Mouse (Mus musculus) liver, embryonic 15.5 days (tissue): ENCODE results near the gene Gtf2i. TPM values are rescaled to one million over a fixed set of nuclear protein-coding genes. Genes with fewer than 3 reads are reported as not detected.

Experiments
- ATAC-seq: fragments of 200-750 bp; cut with Nextera tagmentation; 2 replicates; pipeline ENCODE4 v1.8.0; 2017; ENCODE audit warnings: moderate number of reproducible peaks, mild to moderate bottlenecking, moderate library complexity; ENCODE audit not compliant: insufficient read depth
- H3K27ac ChIP-seq: fragments of 300-500 bp; sonication (generic); replicated peaks from 2 replicates; pipeline ENCODE4 v1.5.1; 2015; ENCODE audit warnings: mild to moderate bottlenecking, inconsistent platforms
- H3K27me3 ChIP-seq: fragments of 300-500 bp; sonication (generic); 2 replicates; pipeline ENCODE4 v1.6.1; 2015; ENCODE audit warnings: mild to moderate bottlenecking, inconsistent platforms
- H3K36me3 ChIP-seq: fragments of 300-500 bp; sonication (generic); replicated peaks from 2 replicates; pipeline ENCODE4 v1.6.1; 2015; ENCODE audit warnings: moderate library complexity, mild to moderate bottlenecking, inconsistent platforms
- H3K4me1 ChIP-seq: fragments of 300-500 bp; sonication (generic); replicated peaks from 2 replicates; pipeline ENCODE4 v1.6.1; 2015; ENCODE audit warnings: inconsistent platforms
- H3K4me2 ChIP-seq: fragments of 300-500 bp; sonication (generic); 2 replicates; pipeline ENCODE4 v1.6.1; 2015; ENCODE audit warnings: moderate library complexity, mild to moderate bottlenecking, inconsistent platforms
- H3K4me3 ChIP-seq: fragments of 300-500 bp; sonication (generic); replicated peaks from 2 replicates; pipeline ENCODE4 v1.5.1; 2015; ENCODE audit warnings: mild to moderate bottlenecking, inconsistent platforms
- H3K9ac ChIP-seq: fragments of 300-500 bp; sonication (generic); 2 replicates; pipeline ENCODE4 v1.6.1; 2015; ENCODE audit warnings: moderate library complexity, mild to moderate bottlenecking, inconsistent platforms
- H3K9me3 ChIP-seq: fragments of 300-500 bp; sonication (generic); replicated peaks from 2 replicates; pipeline ENCODE4 v1.6.1; 2016; ENCODE audit warnings: inconsistent platforms
- WGBS: fragments of 180-500 bp; shearing (Covaris S2); methylation state at CpG from one replicate; pipeline ENCODE4 v1.1.7; 2015; ENCODE audit warnings: mixed read lengths; ENCODE audit not compliant: insufficient replicate concordance; 5-methylcytosine and 5-hydroxymethylcytosine counted together
- polyA plus RNA-seq: library from polyadenylated mRNA; unstranded; fragments of >200 nt; fragmentation: Nextera tagmentation; extraction: Ambion mirVana; gene quantifications from 2 replicates; pipeline ENCODE4 v1.2.1, GENCODE M21; 2015

Gtf2i gene
- polyA plus RNA-seq, 1 experiment from 2014 or later, result 35.7 TPM

- H3K36me3 ChIP-seq, result peaks cover 70% of the 10 kb centered on the region
- no peak overlapping the region for H3K4me3 ChIP-seq
- no peak for ATAC-seq
Measured at GRCm38 (mm10) chr5:134304639-134305038, 9.9 kb downstream of the Gtf2i start.

DNA sequence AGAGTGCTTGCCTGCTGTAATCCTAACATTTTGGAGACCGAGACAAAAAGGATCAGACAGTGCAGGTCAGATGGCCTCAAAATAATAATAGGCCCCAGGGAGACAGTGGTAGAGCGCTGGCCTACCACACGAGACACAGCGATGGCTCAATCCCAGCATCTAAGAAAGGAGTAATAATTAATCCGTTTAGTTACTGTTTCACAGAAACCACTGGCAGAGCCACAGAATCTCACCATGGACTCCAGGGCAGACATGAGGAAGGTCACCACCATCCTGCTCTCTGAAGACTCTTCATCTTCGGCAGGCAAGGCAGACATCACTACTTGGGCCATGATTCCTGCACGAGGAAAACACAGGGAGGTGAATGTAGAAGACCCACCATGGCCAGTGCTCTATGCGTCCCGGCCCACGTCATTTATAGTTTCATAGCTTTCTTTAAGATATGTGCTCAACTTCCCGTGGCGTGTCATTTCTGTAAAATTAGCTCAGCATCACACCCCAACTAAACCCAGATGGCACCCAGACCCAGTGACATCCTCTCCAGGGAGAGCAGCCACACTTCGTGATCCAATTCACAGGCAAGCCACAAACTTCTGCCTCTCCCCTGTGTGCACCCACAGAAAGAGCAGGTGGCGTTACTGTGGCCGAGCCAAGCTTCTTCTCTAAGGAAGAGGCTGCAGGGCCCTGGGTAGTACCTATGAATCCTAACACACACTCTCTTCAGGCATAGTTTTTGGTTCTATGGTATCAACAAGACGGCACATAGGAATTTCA, 19.1 kb downstream of the Gtf2i start:
- peaks cover 72% of the 10 kb centered on the region for H3K36me3 ChIP-seq

More at GRCm38 (mm10) chr5:134304639-134305038, 9.9 kb downstream of the Gtf2i start:
- H3K9me3 ChIP-seq, result 0 out of 2 replicates have a peak, but pooled peaks cover 3% of the 10 kb centered on the region
- no peaks in the 10 kb centered on the region; the same call in 1 of the 2 replicates for H3K4me1 ChIP-seq
- 80% methylated on average over 6 of the region's 6 CpGs for WGBS
- no peaks in the 10 kb centered on the region for H3K27me3 ChIP-seq
- no peak overlapping the region for H3K9ac ChIP-seq
- H3K27ac ChIP-seq, result no peak overlapping the region
- no peak overlapping the region for H3K4me2 ChIP-seq

GRCm38 (mm10) chr5:134294606-134295005, 20.0 kb downstream of the Gtf2i start:
- no peak for ATAC-seq
- 0 out of 2 replicates have a peak, but pooled peaks cover 4% of the 10 kb centered on the region for H3K4me1 ChIP-seq
- H3K36me3 ChIP-seq, result peaks cover 79% of the 10 kb centered on the region
- H3K9me3 ChIP-seq, result no peaks in the 10 kb centered on the region
- no peak overlapping the region for H3K4me3 ChIP-seq
- H3K9ac ChIP-seq, result no peak overlapping the region
- 75% methylated on average over 7 of the region's 7 CpGs for WGBS
- H3K27me3 ChIP-seq, result no peaks in the 10 kb centered on the region
- H3K4me2 ChIP-seq, result no peak overlapping the region
- H3K27ac ChIP-seq, result no peak overlapping the region

More for the DNA sequence above, 19.1 kb downstream of the Gtf2i start:
- Histone ChIP-seq H3K9ac (no peak overlapping the region), H3K4me3 (no peak overlapping the region), H3K4me1 (0 out of 2 replicates have a peak, but pooled peaks cover 4% of the 10 kb centered on the region), H3K27ac (no peak overlapping the region), H3K27me3 (no peaks in the 10 kb centered on the region), H3K9me3 (no peaks in the 10 kb centered on the region), H3K4me2 (no peak overlapping the region)
- 81% methylated on average over 16 of the region's 16 CpGs for whole genome bisulfite sequencing
- peak; percentile 52; the same call in 1 of the 2 replicates for ATAC-seq

DNA sequence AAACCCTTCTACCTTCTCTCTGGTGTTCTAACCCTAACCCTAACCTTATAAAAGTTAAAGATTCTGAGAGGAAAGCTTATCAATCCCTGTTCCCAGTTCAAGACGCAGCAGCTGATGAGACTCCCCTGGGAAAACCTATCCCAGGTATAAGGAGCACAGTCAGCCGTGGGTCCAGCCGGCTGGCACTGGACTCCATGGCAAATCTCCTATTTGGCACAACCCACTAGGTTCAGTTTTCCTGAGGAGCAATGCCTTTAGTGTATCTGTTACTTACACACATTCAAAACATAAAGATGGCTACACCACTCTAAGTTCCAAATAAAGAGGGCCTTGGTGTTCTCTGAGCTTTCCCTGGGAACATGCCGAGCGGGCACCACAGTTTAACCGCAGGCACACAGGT, 23.5 kb downstream of the Gtf2i start:
- Histone ChIP-seq H3K4me2 (no peak overlapping the region), H3K27ac (no peak overlapping the region), H3K4me3 (no peak overlapping the region), H3K27me3 (no peaks in the 10 kb centered on the region), H3K9me3 (no peaks in the 10 kb centered on the region), H3K9ac (no peak overlapping the region), H3K36me3 (peaks cover 94% of the 10 kb centered on the region), H3K4me1 (0 out of 2 replicates have a peak, but pooled peaks cover 4% of the 10 kb centered on the region)
- 88% methylated on average over 6 of the region's 6 CpGs for WGBS
- no peak for ATAC-seq

GRCm38 (mm10) chr5:134289935-134290560, 24.5 kb downstream of the Gtf2i start:
- WGBS, result 81% methylated on average over 12 of the region's 12 CpGs
- no peak for ATAC-seq
- Histone ChIP-seq H3K27me3 (no peaks in the 10 kb centered on the region), H3K9ac (no peak overlapping the region), H3K36me3 (peaks cover 97% of the 10 kb centered on the region), H3K4me2 (no peak overlapping the region), H3K4me3 (no peak overlapping the region), H3K9me3 (no peaks in the 10 kb centered on the region), H3K27ac (no peak overlapping the region), H3K4me1 (0 out of 2 replicates have a peak, but pooled peaks cover 2% of the 10 kb centered on the region)

- Histone ChIP-seq H3K9me3 (no peaks in the 10 kb centered on the region), H3K27me3 (no peaks in the 10 kb centered on the region), H3K27ac (no peak overlapping the region), H3K4me1 (no peaks in the 10 kb centered on the region), H3K4me3 (no peak overlapping the region), H3K4me2 (no peak overlapping the region), H3K36me3 (peaks cover 99% of the 10 kb centered on the region), H3K9ac (no peak overlapping the region)
- 86% methylated on average over 3 of the region's 3 CpGs for WGBS
- ATAC-seq, result no peak
Measured at GRCm38 (mm10) chr5:134288071-134288470, 26.5 kb downstream of the Gtf2i start.

DNA sequence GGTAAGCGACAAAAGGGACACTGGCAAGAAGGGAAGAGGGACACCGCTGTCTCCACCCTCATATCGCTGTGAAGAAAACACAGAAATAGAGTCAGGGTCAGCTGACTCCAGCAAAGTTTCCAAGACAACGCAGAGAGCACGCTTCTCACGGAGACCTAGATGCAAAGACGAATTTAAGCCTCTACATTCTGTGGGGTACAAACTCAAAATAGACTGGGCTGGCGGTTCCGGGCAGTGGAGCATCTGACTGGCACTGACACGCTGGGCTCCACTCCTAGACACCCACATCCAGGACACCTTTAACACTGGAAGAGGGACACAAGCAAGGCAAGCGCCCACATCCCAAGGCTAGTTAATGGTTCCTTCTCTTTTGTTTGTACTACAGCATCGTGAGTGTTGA, 29.6 kb downstream of the Gtf2i start:
- Histone ChIP-seq H3K4me1 (no peaks in the 10 kb centered on the region), H3K27ac (no peak overlapping the region), H3K4me2 (no peak overlapping the region), H3K9ac (no peak overlapping the region), H3K27me3 (no peaks in the 10 kb centered on the region), H3K36me3 (peaks cover 96% of the 10 kb centered on the region), H3K9me3 (no peaks in the 10 kb centered on the region), H3K4me3 (no peak overlapping the region)
- ATAC-seq, result no peak
- 88% methylated on average over 12 of the region's 12 CpGs for WGBS

GRCm38 (mm10) chr5:134282603-134283002, 32.0 kb downstream of the Gtf2i start:
- peaks cover 95% of the 10 kb centered on the region for H3K36me3 ChIP-seq
- no peak overlapping the region for H3K4me3 ChIP-seq
- no peak overlapping the region for H3K4me2 ChIP-seq
- H3K9ac ChIP-seq, result no peak overlapping the region
- WGBS, result 79% methylated on average over 9 of the region's 9 CpGs
- no peak overlapping the region for H3K27ac ChIP-seq
- no peaks in the 10 kb centered on the region for H3K9me3 ChIP-seq
- ATAC-seq, result no peak
- H3K4me1 ChIP-seq, result no peaks in the 10 kb centered on the region
- H3K27me3 ChIP-seq, result no peaks in the 10 kb centered on the region

- 49% methylated on average over 3 of the region's 3 CpGs for WGBS
- Histone ChIP-seq H3K27ac (no peak overlapping the region), H3K4me2 (no peak overlapping the region), H3K4me1 (no peaks in the 10 kb centered on the region), H3K36me3 (peaks cover 95% of the 10 kb centered on the region), H3K27me3 (no peaks in the 10 kb centered on the region), H3K4me3 (no peak overlapping the region), H3K9ac (no peak overlapping the region), H3K9me3 (no peaks in the 10 kb centered on the region)
- ATAC-seq, result no peak
Measured at GRCm38 (mm10) chr5:134282076-134282475, 32.5 kb downstream of the Gtf2i start.

DNA sequence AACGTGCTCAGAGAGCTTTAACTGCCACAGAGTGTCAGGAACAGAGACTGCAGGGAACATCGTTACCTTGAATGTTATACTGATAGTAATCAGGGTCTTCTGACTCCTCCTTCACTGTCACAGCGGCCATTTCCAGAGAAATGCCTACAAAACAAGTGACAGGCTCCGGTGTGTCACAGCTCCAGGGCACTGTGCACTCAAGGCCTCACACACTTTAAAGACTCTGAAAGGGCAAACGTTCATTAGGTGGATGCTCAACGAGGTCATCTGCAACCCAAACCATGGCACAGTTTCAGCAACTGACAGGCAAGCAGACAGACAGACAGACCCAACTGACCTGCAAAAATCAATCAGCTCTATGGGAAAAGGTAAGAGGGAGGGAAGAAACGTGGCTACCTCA, 35.2 kb downstream of the Gtf2i start:
- Histone ChIP-seq H3K4me3 (no peak overlapping the region), H3K9me3 (no peaks in the 10 kb centered on the region), H3K4me2 (no peak overlapping the region), H3K27me3 (no peaks in the 10 kb centered on the region), H3K36me3 (peaks cover 92% of the 10 kb centered on the region), H3K4me1 (no peaks in the 10 kb centered on the region), H3K9ac (no peak overlapping the region), H3K27ac (no peak overlapping the region)
- ATAC-seq, result no peak
- 74% methylated on average over 7 of the region's 7 CpGs for WGBS

GRCm38 (mm10) chr5:134277109-134277508, 37.5 kb downstream of the Gtf2i start:
- H3K9ac ChIP-seq, result no peak overlapping the region
- H3K4me3 ChIP-seq, result no peak overlapping the region
- no peak overlapping the region for H3K27ac ChIP-seq
- H3K4me1 ChIP-seq, result no peaks in the 10 kb centered on the region
- no peak for ATAC-seq
- no peak overlapping the region for H3K4me2 ChIP-seq
- 89% methylated on average over 4 of the region's 4 CpGs for WGBS
- no peaks in the 10 kb centered on the region for H3K27me3 ChIP-seq
- H3K9me3 ChIP-seq, result no peaks in the 10 kb centered on the region
- peaks cover 92% of the 10 kb centered on the region for H3K36me3 ChIP-seq
